Mouse (Mus musculus) adrenal gland, adult (tissue): ENCODE measurements around the gene Traf3ip3.

ENCODE experiments used
- DNase-seq, 2 experiments: peaks; one replicate each; pipeline ENCODE4 v3.0.0; 2022 to 2023; ENCODE audit warnings: low spot score in 1 of 2; ENCODE audit not compliant: inconsistent age in 2 of 2

The Traf3ip3 gene

GRCm38 (mm10) chr1:193208178-193208577, 6.7 kb upstream of the Traf3ip3 start:
- DNase-seq = peak in 1 of 2 experiments; percentile 70

GRCm38 (mm10) chr1:193207503-193207902, 6.0 kb upstream of the Traf3ip3 start, which contains the start of gene Lamb3:
TSS of gene Lamb3 (plus strand) at chr1:193207699.
- no peak for DNase-seq

- no peak for DNase-seq
Measured at GRCm38 (mm10) chr1:193205431-193205830, 3.9 kb upstream of the Traf3ip3 start.

- DNase-seq = no peak
Measured at GRCm38 (mm10) chr1:193203821-193204220, 2.3 kb upstream of the Traf3ip3 start.

GRCm38 (mm10) chr1:193200640-193201382, 692 bp downstream of the Traf3ip3 start:
- no peak for DNase-seq

GRCm38 (mm10) chr1:193198312-193198711, 3.2 kb downstream of the Traf3ip3 start:
- no peak for DNase-seq

- DNase-seq = no peak
Measured at GRCm38 (mm10) chr1:193197494-193198205, 3.9 kb downstream of the Traf3ip3 start.

- no peak for DNase-seq
Measured at GRCm38 (mm10) chr1:193195169-193195810, 6.2 kb downstream of the Traf3ip3 start.

- DNase-seq = no peak
Measured at GRCm38 (mm10) chr1:193194416-193195140, 6.9 kb downstream of the Traf3ip3 start.

- DNase-seq = no peak
Measured at GRCm38 (mm10) chr1:193191675-193192283, 9.7 kb downstream of the Traf3ip3 start.

GRCm38 (mm10) chr1:193189771-193190170, 11.7 kb downstream of the Traf3ip3 start:
- DNase-seq = no peak

GRCm38 (mm10) chr1:193189151-193189621, 12.3 kb downstream of the Traf3ip3 start:
- DNase-seq = peak in 1 of 2 experiments; percentile 39

- DNase-seq = no peak
Measured at GRCm38 (mm10) chr1:193188257-193188656, 13.2 kb downstream of the Traf3ip3 start.

GRCm38 (mm10) chr1:193181104-193181503, 20.4 kb downstream of the Traf3ip3 start:
- no peak for DNase-seq

GRCm38 (mm10) chr1:193174143-193174733, 27.3 kb downstream of the Traf3ip3 start:
- DNase-seq = no peak

- no peak for DNase-seq
Measured at GRCm38 (mm10) chr1:193173810-193174129, 27.7 kb downstream of the Traf3ip3 start.

GRCm38 (mm10) chr1:193172991-193173809, 28.3 kb downstream of the Traf3ip3 start:
- DNase-seq = peak; percentile 97 to 98

GRCm38 (mm10) chr1:193169856-193170255, 31.6 kb downstream of the Traf3ip3 start:
- DNase-seq = peak in 1 of 2 experiments; percentile 50

GRCm38 (mm10) chr1:193169228-193169627, 32.3 kb downstream of the Traf3ip3 start:
- DNase-seq = no peak
